Mouse (Mus musculus) G1E (cell line): ENCODE measurements around the gene Gadd45g. TPM values are rescaled to one million over a fixed set of nuclear protein-coding genes. Genes with fewer than 3 reads are reported as not detected.
A peak's percentile ranks its signal among the peaks of the same experiment; 100 is the strongest.

Experiments
- ATAC-seq: 2 replicates; pipeline ENCODE4 v1.8.0; 2016; ENCODE audit warnings: mild to moderate bottlenecking; ENCODE audit not compliant: insufficient number of reproducible peaks, poor library complexity, low FRiP score, severe bottlenecking; ENCODE audit errors: extremely low read depth
- DNase-seq: peaks from one replicate; pipeline ENCODE4 v3.0.0; 2012; ENCODE audit warnings: low spot score
- H3K27me3 ChIP-seq: 2 replicates; pipeline ENCODE4 v1.6.1; 2012; ENCODE audit warnings: mild to moderate bottlenecking, low read length, inconsistent platforms; ENCODE audit not compliant: insufficient read depth
- H3K36me3 ChIP-seq: replicated peaks from 2 replicates; pipeline ENCODE3; 2012; ENCODE audit warnings: mild to moderate bottlenecking, inconsistent platforms
- H3K4me1 ChIP-seq: 2 replicates; pipeline ENCODE4 v1.6.1; 2012; ENCODE audit warnings: low read depth, low read length, inconsistent platforms, mixed read lengths; ENCODE audit not compliant: insufficient read depth
- H3K4me3 ChIP-seq: 2 replicates; pipeline ENCODE4 v1.5.1; 2012; ENCODE audit warnings: low read depth, mild to moderate bottlenecking, inconsistent platforms, low read length, moderate library complexity, mixed read lengths
- H3K9me3 ChIP-seq: replicated peaks from 2 replicates; pipeline ENCODE4 v1.6.1; 2012; ENCODE audit warnings: inconsistent platforms
- CTCF ChIP-seq: IDR thresholded peaks from 2 replicates; pipeline ENCODE4 v1.5.1; 2012; ENCODE audit warnings: low read depth, low read length, inconsistent platforms, mixed read lengths
- GATA1 ChIP-seq: IDR thresholded peaks from 2 replicates; pipeline ENCODE4 v1.6.1; 2012; ENCODE audit warnings: borderline replicate concordance, low read length, inconsistent platforms, mixed read lengths
- GATA2 ChIP-seq: IDR thresholded peaks from 2 replicates; pipeline ENCODE4 v1.6.1; 2012; ENCODE audit warnings: low read depth, low read length, inconsistent platforms, borderline replicate concordance
- POLR2AphosphoS5 ChIP-seq: IDR thresholded peaks from 2 replicates; pipeline ENCODE4 v1.6.1; 2012; ENCODE audit warnings: low read depth, low read length, inconsistent platforms; ENCODE audit not compliant: insufficient replicate concordance
- TAL1 ChIP-seq: conservative IDR thresholded peaks from 2 replicates; pipeline ENCODE4 v1.6.1; 2012; ENCODE audit warnings: low read depth, low read length, inconsistent platforms, mixed read lengths
- polyA plus RNA-seq: library from polyadenylated mRNA; stranded (reverse); fragments of >175 nt; gene quantifications from 2 replicates; pipeline ENCODE4 v1.2.3, GENCODE M21; 2012
- total RNA-seq, 2 experiments: library from RNA; stranded (forward) in 1 of 2; stranded (reverse) in 1 of 2; fragments of 200-1000 nt in 1 of 2; fragments of >200 nt in 1 of 2; fragmentation: Nextera tagmentation in 1 of 2; gene quantifications; 2 replicates each; pipeline ENCODE4 v1.2.3; 2014 to 2017

Gadd45g gene
- total and polyA plus RNA-seq, 3 experiments: 8.1 to 32.6 (median 13.6) TPM

DNA sequence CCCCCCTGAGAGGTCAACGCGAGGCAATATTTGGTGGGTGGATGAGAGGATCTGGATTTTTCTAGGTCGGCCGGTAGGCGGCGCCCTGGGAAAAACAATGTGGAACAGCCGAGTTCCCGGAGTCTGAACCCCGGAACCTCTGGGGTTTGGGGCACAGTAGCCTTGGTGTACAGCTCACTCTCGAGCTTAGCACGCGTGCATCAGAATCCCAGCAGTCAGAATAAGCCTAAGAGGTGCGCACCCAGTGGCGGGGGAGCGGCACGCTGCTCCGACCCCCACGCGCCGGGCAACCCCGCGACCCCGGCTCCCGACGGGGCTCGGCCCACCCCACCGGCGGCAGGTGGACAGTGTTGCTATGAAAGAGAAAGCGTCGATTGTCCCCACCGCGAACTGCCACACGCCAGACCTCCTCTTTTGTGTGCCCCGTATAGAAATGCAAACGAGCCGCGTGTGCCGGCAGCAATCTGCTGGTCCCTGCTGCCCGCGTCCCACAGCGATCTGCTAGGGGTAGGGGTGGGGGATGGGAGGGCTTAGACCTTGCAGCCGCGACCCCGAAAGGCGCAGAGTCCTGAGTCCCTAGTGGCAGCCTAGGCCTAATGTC, 787 bp upstream of the Gadd45g start:
- Histone ChIP-seq H3K4me3 (peak overlapping the region; percentile 90), H3K36me3 (peaks cover 9% of the 10 kb centered on the region), H3K9me3 (no peaks in the 10 kb centered on the region), H3K27me3 (peaks cover 11% of the 10 kb centered on the region), H3K4me1 (peaks cover 87% of the 10 kb centered on the region)
- ATAC-seq: no peak
- DNase-seq: peak; percentile 53
- TF ChIP-seq GATA2 (no peak), GATA1 (no peak), CTCF (peak; percentile 50; the same call in 1 of the 2 replicates), TAL1 (no peak), POLR2AphosphoS5 (no peak)

DNA sequence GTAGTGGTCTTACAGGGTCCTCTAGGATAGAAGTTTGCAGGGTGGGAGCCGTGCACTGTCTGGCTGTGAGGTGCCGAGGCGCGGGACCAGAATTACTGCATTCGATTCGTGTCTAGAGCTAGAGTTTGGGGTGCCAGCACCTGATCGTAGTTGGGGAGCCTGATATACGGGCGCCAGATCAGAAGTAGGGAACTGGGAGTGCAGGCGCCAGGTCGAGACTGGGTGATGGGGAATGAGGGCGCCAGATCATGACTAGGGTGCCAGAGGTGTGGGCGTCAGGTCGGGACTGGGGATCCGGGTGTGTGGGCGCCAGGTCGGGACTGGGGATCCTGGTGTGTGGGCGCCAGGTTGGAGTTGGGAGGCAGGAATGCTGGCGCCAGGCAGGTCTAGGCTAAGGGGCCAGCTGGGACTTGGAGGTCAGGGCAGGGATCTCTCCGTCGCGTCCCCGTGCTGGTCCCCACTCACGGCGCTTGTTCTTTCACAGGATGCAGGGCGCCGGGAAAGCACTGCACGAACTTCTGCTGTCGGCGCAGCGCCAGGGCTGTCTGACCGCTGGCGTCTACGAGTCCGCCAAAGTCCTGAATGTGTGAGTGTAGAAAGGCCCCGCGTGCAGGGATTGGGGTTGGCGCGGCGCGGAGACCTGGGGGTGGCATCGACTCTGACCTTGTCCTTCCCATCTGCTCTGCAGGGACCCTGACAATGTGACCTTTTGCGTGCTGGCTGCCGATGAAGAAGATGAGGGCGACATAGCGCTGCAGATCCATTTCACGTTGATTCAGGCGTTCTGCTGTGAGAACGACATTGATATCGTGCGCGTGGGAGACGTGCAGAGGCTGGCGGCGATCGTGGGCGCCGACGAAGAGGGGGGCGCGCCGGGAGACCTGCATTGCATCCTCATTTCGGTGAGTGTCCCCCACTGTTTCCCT, 653 bp downstream of the Gadd45g start:
- peaks cover 84% of the 10 kb centered on the region for H3K4me1 ChIP-seq
- ATAC-seq (no peak), DNase-seq (peak; percentile 40)
- H3K4me3 ChIP-seq: peak overlapping the region; percentile 90
- no peak for TF ChIP-seq GATA2
- no peak for TF ChIP-seq POLR2AphosphoS5
- no peak for TF ChIP-seq GATA1
- no peaks in the 10 kb centered on the region for H3K9me3 ChIP-seq
- H3K27me3 ChIP-seq: peaks cover 11% of the 10 kb centered on the region
- peaks cover 9% of the 10 kb centered on the region for H3K36me3 ChIP-seq

- TF ChIP-seq TAL1 (no peak), GATA2 (no peak), CTCF (no peak), GATA1 (no peak)
- Histone ChIP-seq H3K9me3 (no peaks in the 10 kb centered on the region), H3K36me3 (peaks cover 9% of the 10 kb centered on the region), H3K27me3 (peaks cover 8% of the 10 kb centered on the region), H3K4me1 (peaks cover 82% of the 10 kb centered on the region), H3K4me3 (peak overlapping the region; percentile 90)
- no peak for ATAC-seq
- DNase-seq: peak; percentile 61
These were observed 1.6 kb downstream of the Gadd45g start for GRCm38 (mm10) chr13:51847979-51848480.

GRCm38 (mm10) chr13:51848481-51849240, 2.2 kb downstream of the Gadd45g start:
- ATAC-seq (peak; percentile 59), DNase-seq (peak; percentile 87)
- Histone ChIP-seq H3K4me3 (peak overlapping the region; percentile 90), H3K27me3 (peaks cover 10% of the 10 kb centered on the region), H3K4me1 (peaks cover 81% of the 10 kb centered on the region), H3K9me3 (no peaks in the 10 kb centered on the region), H3K36me3 (peaks cover 9% of the 10 kb centered on the region)
- peak; percentile 64 for TF ChIP-seq TAL1
- TF ChIP-seq CTCF: no peak

GRCm38 (mm10) chr13:51849241-51850033, 3.0 kb downstream of the Gadd45g start:
- Histone ChIP-seq H3K9me3 (no peaks in the 10 kb centered on the region), H3K4me3 (peak overlapping the region; percentile 90; the same call in 1 of the 2 replicates), H3K27me3 (peaks cover 16% of the 10 kb centered on the region), H3K36me3 (peaks cover 9% of the 10 kb centered on the region), H3K4me1 (peaks cover 80% of the 10 kb centered on the region)
- no peak for TF ChIP-seq CTCF
- TF ChIP-seq POLR2AphosphoS5: no peak
- no peak for TF ChIP-seq TAL1
- no peak for TF ChIP-seq GATA1
- no peak for TF ChIP-seq GATA2
- ATAC-seq (peak; percentile 12; the same call in 1 of the 2 replicates), DNase-seq (peak; percentile 80)
